Mouse (Mus musculus) kidney, embryonic 15.5 days (tissue): ENCODE results near the gene Gm6034. TPM values are rescaled to one million over a fixed set of nuclear protein-coding genes. Genes with fewer than 3 reads are reported as not detected.
"Not testable (repeated sequence)": the region's sequence is repeated elsewhere in the genome, so short reads cannot be mapped to it uniquely, and the experiment has no call there.

Experiments used
- ATAC-seq: fragments of 200-750 bp; cut with Nextera tagmentation; replicated peaks from 2 replicates; pipeline ENCODE4 v1.8.0; 2017; ENCODE audit warnings: moderate TSS enrichment; ENCODE audit not compliant: low FRiP score
- H3K27ac ChIP-seq: fragments of 300-500 bp; sonication (generic); 2 replicates; pipeline ENCODE4 v1.5.1; 2015; ENCODE audit warnings: mild to moderate bottlenecking, inconsistent platforms
- H3K27me3 ChIP-seq: fragments of 300-500 bp; sonication (generic); 2 replicates; pipeline ENCODE4 v1.6.1; 2015; ENCODE audit warnings: inconsistent platforms
- H3K36me3 ChIP-seq: fragments of 300-500 bp; sonication (generic); 2 replicates; pipeline ENCODE4 v1.6.1; 2015; ENCODE audit warnings: inconsistent platforms
- H3K4me1 ChIP-seq: fragments of 300-500 bp; sonication (generic); 2 replicates; pipeline ENCODE4 v1.6.1; 2015; ENCODE audit warnings: inconsistent platforms
- H3K4me2 ChIP-seq: fragments of 300-500 bp; sonication (generic); 2 replicates; pipeline ENCODE4 v1.6.1; 2015; ENCODE audit warnings: moderate library complexity, mild to moderate bottlenecking, inconsistent platforms
- H3K4me3 ChIP-seq: fragments of 300-500 bp; sonication (generic); replicated peaks from 2 replicates; pipeline ENCODE4 v1.5.1; 2015; ENCODE audit warnings: mild to moderate bottlenecking, inconsistent platforms
- H3K9ac ChIP-seq: fragments of 300-500 bp; sonication (generic); 2 replicates; pipeline ENCODE4 v1.6.1; 2015; ENCODE audit warnings: mild to moderate bottlenecking, inconsistent platforms
- H3K9me3 ChIP-seq: fragments of 300-500 bp; sonication (generic); replicated peaks from 2 replicates; pipeline ENCODE4 v1.6.1; 2016; ENCODE audit warnings: inconsistent platforms
- WGBS: fragments of 180-500 bp; shearing (Covaris S2); methylation state at CpG from one replicate; pipeline ENCODE4 v1.1.7; 2015; ENCODE audit warnings: mixed read lengths; 5-methylcytosine and 5-hydroxymethylcytosine counted together
- polyA plus RNA-seq: library from polyadenylated mRNA; unstranded; fragments of >200 nt; fragmentation: Nextera tagmentation; extraction: Ambion mirVana; gene quantifications from 2 replicates; pipeline ENCODE4 v1.2.1, GENCODE M21; 2015

Gm6034 gene
- polyA plus RNA-seq, 1 experiment from 2014 or later, result not detected

- Histone ChIP-seq H3K27ac (no peak overlapping the region), H3K9me3 (peaks cover 10% of the 10 kb centered on the region; the same call in 1 of the 2 replicates), H3K36me3 (peaks cover 11% of the 10 kb centered on the region; the same call in 1 of the 2 replicates), H3K4me3 (no peak overlapping the region), H3K4me1 (no peaks in the 10 kb centered on the region), H3K4me2 (no peak overlapping the region), H3K9ac (no peak overlapping the region), H3K27me3 (no peaks in the 10 kb centered on the region)
- ATAC-seq, result no peak
- 87% methylated on average over 7 of the region's 7 CpGs for WGBS
Measured at GRCm38 (mm10) chr17:36003331-36003730, 39.4 kb upstream of the Gm6034 start.

- not testable (repeated sequence) for H3K27ac ChIP-seq
- WGBS, result 94% methylated on average over 7 of the region's 7 CpGs
Measured at GRCm38 (mm10) chr17:36004409-36004808, 38.4 kb upstream of the Gm6034 start.

GRCm38 (mm10) chr17:36014977-36015376, 27.8 kb upstream of the Gm6034 start:
- no peak overlapping the region for H3K4me2 ChIP-seq
- peaks cover 19% of the 10 kb centered on the region for H3K36me3 ChIP-seq
- no peaks in the 10 kb centered on the region for H3K4me1 ChIP-seq
- no peaks in the 10 kb centered on the region for H3K9me3 ChIP-seq
- no peaks in the 10 kb centered on the region for H3K27me3 ChIP-seq
- H3K4me3 ChIP-seq, result no peak overlapping the region
- no peak for ATAC-seq
- WGBS, result 93% methylated on average over 5 of the region's 5 CpGs
- no peak overlapping the region for H3K27ac ChIP-seq
- no peak overlapping the region for H3K9ac ChIP-seq

More at GRCm38 (mm10) chr17:36004409-36004808, 38.4 kb upstream of the Gm6034 start:
- not testable (repeated sequence) for H3K27me3 ChIP-seq, ATAC-seq, H3K9ac ChIP-seq, H3K4me1 ChIP-seq, H3K4me2 ChIP-seq, H3K4me3 ChIP-seq, H3K9me3 ChIP-seq
- peaks cover 11% of the 10 kb centered on the region; the same call in 1 of the 2 replicates for H3K36me3 ChIP-seq

DNA sequence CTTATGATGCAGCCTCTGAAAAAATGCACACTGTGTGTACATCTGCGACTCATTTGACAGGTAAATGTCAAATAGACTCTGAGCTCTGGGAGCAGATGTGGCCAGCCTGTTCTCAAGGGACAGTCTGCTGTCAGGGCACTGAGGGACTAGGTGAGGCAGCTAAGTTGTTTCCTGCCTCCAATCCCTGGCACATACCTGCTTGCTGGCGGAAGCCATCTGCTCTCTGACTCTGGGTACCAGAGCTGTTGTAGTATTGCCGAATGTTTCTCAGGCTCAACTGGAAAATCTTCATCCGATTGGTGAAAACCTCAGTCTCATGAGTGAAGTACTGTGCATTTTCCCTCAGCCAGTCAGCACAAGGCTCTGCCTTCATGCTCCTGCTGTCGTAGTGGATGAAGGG, 25.7 kb upstream of the Gm6034 start:
- Histone ChIP-seq H3K36me3 (peaks cover 19% of the 10 kb centered on the region), H3K27ac (no peak overlapping the region), H3K9ac (no peak overlapping the region), H3K9me3 (no peaks in the 10 kb centered on the region; the same call in 1 of the 2 replicates), H3K27me3 (no peaks in the 10 kb centered on the region), H3K4me1 (peaks cover 3% of the 10 kb centered on the region; the same call in 1 of the 2 replicates), H3K4me2 (no peak overlapping the region), H3K4me3 (no peak overlapping the region)
- WGBS, result 88% methylated on average over 5 of the region's 5 CpGs
- ATAC-seq, result no peak

GRCm38 (mm10) chr17:36018979-36019378, 23.8 kb upstream of the Gm6034 start:
- peaks cover 13% of the 10 kb centered on the region for H3K4me1 ChIP-seq
- 62% methylated on average over 2 of the region's 2 CpGs for WGBS

GRCm38 (mm10) chr17:36019519-36019918, 23.2 kb upstream of the Gm6034 start:
- ATAC-seq, result no peak
- H3K9me3 ChIP-seq, result no peaks in the 10 kb centered on the region; the same call in 1 of the 2 replicates
- WGBS, result 74% methylated on average over 3 of the region's 3 CpGs
- H3K4me3 ChIP-seq, result no peak overlapping the region
- no peak overlapping the region for H3K4me2 ChIP-seq
- H3K9ac ChIP-seq, result no peak overlapping the region
- H3K4me1 ChIP-seq, result peaks cover 17% of the 10 kb centered on the region
- no peaks in the 10 kb centered on the region for H3K27me3 ChIP-seq
- peaks cover 14% of the 10 kb centered on the region for H3K36me3 ChIP-seq
- no peak overlapping the region for H3K27ac ChIP-seq

More at GRCm38 (mm10) chr17:36018979-36019378, 23.8 kb upstream of the Gm6034 start:
- Histone ChIP-seq H3K4me3 (no peak overlapping the region), H3K27ac (no peak overlapping the region), H3K9ac (no peak overlapping the region), H3K36me3 (peaks cover 19% of the 10 kb centered on the region), H3K9me3 (no peaks in the 10 kb centered on the region; the same call in 1 of the 2 replicates), H3K27me3 (no peaks in the 10 kb centered on the region), H3K4me2 (no peak overlapping the region)
- no peak for ATAC-seq

GRCm38 (mm10) chr17:36020191-36021073, 22.3 kb upstream of the Gm6034 start, which contains the start of gene H2-T24:
H2-T24 (minus strand) TSS chr17:36020560.
- Histone ChIP-seq H3K9ac (no peak within 1 kb of the TSS), H3K27me3 (no peaks in the 10 kb centered on the region), H3K4me2 (peak within 1 kb of the TSS; percentile 31), H3K27ac (no peak within 1 kb of the TSS), H3K36me3 (peaks cover 5% of the 10 kb centered on the region; the same call in 1 of the 2 replicates), H3K9me3 (no peaks in the 10 kb centered on the region; the same call in 1 of the 2 replicates), H3K4me1 (peaks cover 17% of the 10 kb centered on the region), H3K4me3 (peak within 1 kb of the TSS; percentile 5; the same call in 1 of the 2 replicates)
- WGBS, result 46% methylated on average over 15 of the region's 15 CpGs
- ATAC-seq, result peak; percentile 58

- peaks cover 17% of the 10 kb centered on the region for H3K4me1 ChIP-seq
- H3K36me3 ChIP-seq, result no peaks in the 10 kb centered on the region
- H3K9ac ChIP-seq, result no peak overlapping the region
- H3K27me3 ChIP-seq, result no peaks in the 10 kb centered on the region
- WGBS, result 91% methylated on average over 1 of the region's 1 CpGs
- H3K4me2 ChIP-seq, result no peak overlapping the region
- no peak overlapping the region for H3K4me3 ChIP-seq
- no peak overlapping the region for H3K27ac ChIP-seq
- ATAC-seq, result no peak
- no peaks in the 10 kb centered on the region; the same call in 1 of the 2 replicates for H3K9me3 ChIP-seq
Measured at GRCm38 (mm10) chr17:36021309-36021708, 21.5 kb upstream of the Gm6034 start.

GRCm38 (mm10) chr17:36022098-36022497, 20.7 kb upstream of the Gm6034 start:
- no peak overlapping the region for H3K9ac ChIP-seq
- 94% methylated on average over 9 of the region's 9 CpGs for WGBS

GRCm38 (mm10) chr17:36022922-36023321, 19.8 kb upstream of the Gm6034 start:
- Histone ChIP-seq H3K9me3 (no peaks in the 10 kb centered on the region; the same call in 1 of the 2 replicates), H3K27ac (no peak overlapping the region), H3K27me3 (no peaks in the 10 kb centered on the region), H3K36me3 (no peaks in the 10 kb centered on the region), H3K4me3 (no peak overlapping the region), H3K9ac (no peak overlapping the region), H3K4me2 (no peak overlapping the region), H3K4me1 (peaks cover 17% of the 10 kb centered on the region)
- ATAC-seq, result no peak
- 89% methylated on average over 6 of the region's 6 CpGs for WGBS

More at GRCm38 (mm10) chr17:36022098-36022497, 20.7 kb upstream of the Gm6034 start:
- H3K4me2 ChIP-seq, result no peak overlapping the region
- no peaks in the 10 kb centered on the region for H3K27me3 ChIP-seq
- H3K9me3 ChIP-seq, result no peaks in the 10 kb centered on the region; the same call in 1 of the 2 replicates
- H3K36me3 ChIP-seq, result no peaks in the 10 kb centered on the region
- H3K4me1 ChIP-seq, result peaks cover 17% of the 10 kb centered on the region
- no peak overlapping the region for H3K27ac ChIP-seq
- no peak for ATAC-seq
- H3K4me3 ChIP-seq, result no peak overlapping the region

DNA sequence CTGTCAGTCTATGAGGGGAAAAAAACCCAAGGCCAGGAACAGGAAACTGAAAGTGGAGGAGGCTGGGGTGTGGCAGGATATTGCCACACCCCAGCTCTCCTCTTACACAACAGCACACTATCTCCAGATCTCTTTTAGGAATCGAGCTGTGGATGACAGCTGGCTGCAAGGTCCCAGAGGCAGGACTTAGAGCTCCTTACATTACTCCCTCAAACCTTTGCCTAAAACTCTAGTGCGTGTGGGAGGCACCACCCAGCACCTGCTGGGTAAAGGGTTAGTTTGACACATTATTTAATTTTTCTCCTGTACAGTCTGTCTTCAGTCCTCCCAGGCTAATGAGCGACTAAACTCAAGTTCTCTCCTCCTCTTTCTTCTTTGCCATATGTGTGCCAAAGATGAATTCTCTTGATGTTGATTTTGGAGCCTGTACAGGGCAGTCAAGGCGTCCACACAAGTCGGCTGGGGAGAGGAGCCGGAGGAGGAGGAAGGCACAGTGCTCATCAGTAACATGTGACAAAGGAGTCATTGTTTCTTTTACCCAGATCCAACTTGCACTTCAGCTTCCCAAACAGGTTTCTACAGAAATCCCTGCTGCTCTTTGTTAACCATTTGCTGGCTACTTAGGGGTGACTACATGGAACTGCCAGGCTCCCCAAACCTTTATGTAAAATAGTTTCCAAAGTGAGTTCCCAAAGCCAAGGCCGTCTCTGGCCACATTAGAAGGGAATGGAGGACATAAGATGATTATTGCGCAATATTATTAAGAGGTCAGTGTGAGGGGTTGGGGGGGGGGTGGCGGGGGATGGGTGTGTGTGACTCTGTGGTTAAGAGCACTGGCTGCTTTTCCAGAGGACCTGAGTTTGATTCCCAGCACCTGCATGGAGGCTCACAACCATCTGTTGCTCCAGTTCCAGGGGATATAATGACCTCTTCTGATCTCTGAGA, 18.8 kb upstream of the Gm6034 start:
- H3K4me2 ChIP-seq, result peak overlapping the region; percentile 21; the same call in 1 of the 2 replicates
- H3K4me1 ChIP-seq, result peaks cover 17% of the 10 kb centered on the region
- H3K36me3 ChIP-seq, result no peaks in the 10 kb centered on the region
- H3K4me3 ChIP-seq, result no peak overlapping the region
- H3K27me3 ChIP-seq, result no peaks in the 10 kb centered on the region
- H3K9ac ChIP-seq, result no peak overlapping the region
- H3K27ac ChIP-seq, result peak overlapping the region; percentile 54
- 48% methylated on average over 9 of the region's 9 CpGs for WGBS
- no peaks in the 10 kb centered on the region; the same call in 1 of the 2 replicates for H3K9me3 ChIP-seq
- ATAC-seq, result no peak
